Mouse (Mus musculus): ENCODE measurements at regions not wholly inside any gene's neighbourhood (a gene's known extent, or its start where the extent isn't known, plus 50 kb on each side); places are given as distances from the start of the nearest gene placed in this dataset.

- TF ChIP-seq CTCF (IDR thresholded peaks at IDR 0.05; ENCODE audit: insufficient read depth, low read depth, low read length) (no peak), POLR2A (IDR thresholded peaks at IDR 0.05; ENCODE audit: insufficient read depth, low read depth, low read length) (no peak)
- 89% methylated on average over 4 of the region's 4 CpGs for WGBS
- H3K4me1 ChIP-seq (ENCODE audit: control insufficient read depth, insufficient read depth, low read length), result no peaks in the 10 kb centered on the region
- H3K27ac ChIP-seq (ENCODE audit: insufficient read depth, low read depth, low read length), result no peak overlapping the region
- no peak overlapping the region for H3K4me3 ChIP-seq (ENCODE audit: insufficient read depth, low read depth, low read length)
Observed at GRCm38 (mm10) chr15:92895836-92896235, 379.1 kb downstream of the Gxylt1 start.

DNA sequence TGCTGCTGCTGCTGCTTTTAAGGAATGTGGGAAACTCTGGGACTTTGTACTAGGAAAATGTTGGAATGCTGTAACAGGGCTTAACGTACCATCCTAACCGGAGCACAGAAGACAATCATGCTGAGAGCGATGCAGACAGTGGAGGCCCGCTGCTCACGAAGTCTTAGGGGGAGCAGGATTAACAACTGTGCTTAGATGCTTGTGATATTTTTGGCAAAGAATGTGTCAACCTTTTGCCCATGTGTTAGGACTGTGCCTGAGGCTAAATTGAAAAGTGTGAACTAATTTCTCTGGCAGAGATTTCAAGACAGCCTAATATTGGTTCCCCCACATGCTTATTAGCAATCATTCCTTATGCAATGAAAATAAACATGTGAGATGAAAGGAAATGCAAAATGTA is 398.5 kb downstream of the Gxylt1 start:
- WGBS, result 65% methylated on average over 5 of the region's 5 CpGs
- no peak for TF ChIP-seq CTCF (IDR thresholded peaks at IDR 0.05; ENCODE audit: insufficient read depth, low read depth, low read length)
- TF ChIP-seq POLR2A (IDR thresholded peaks at IDR 0.05; ENCODE audit: insufficient read depth, low read depth, low read length), result no peak

DNA sequence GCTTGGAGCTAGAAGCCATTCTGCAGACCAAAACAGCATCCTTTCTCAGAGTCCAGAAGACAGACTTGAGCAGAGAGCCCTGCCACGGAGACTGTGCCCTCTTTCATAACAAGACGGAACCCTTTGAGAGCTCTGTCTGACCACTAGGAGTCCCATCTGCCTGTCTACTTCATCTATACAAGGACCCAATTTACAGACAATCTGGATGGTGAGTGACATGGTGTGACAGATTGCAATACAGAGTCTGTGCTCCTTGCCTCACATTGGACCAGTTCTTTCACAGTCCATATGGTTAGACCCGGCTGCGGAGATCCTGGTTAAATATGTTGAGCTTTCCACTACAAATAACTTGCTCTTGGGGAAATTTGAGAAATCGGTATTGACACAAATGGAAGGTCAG is 410.9 kb downstream of the Gxylt1 start:
- H3K4me3 ChIP-seq (ENCODE audit: insufficient read depth, low read depth, low read length), result no peak overlapping the region
- no peaks in the 10 kb centered on the region for H3K4me1 ChIP-seq (ENCODE audit: control insufficient read depth, insufficient read depth, low read length)
- no peak for TF ChIP-seq CTCF (IDR thresholded peaks at IDR 0.05; ENCODE audit: insufficient read depth, low read depth, low read length)
- TF ChIP-seq POLR2A (IDR thresholded peaks at IDR 0.05; ENCODE audit: insufficient read depth, low read depth, low read length), result no peak
- WGBS, result 83% methylated on average over 5 of the region's 5 CpGs
- H3K27ac ChIP-seq (ENCODE audit: insufficient read depth, low read depth, low read length), result no peak overlapping the region

More for the DNA sequence above, 398.5 kb downstream of the Gxylt1 start:
- Histone ChIP-seq H3K4me1 (ENCODE audit: control insufficient read depth, insufficient read depth, low read length) (no peaks in the 10 kb centered on the region), H3K27ac (ENCODE audit: insufficient read depth, low read depth, low read length) (no peak overlapping the region), H3K4me3 (ENCODE audit: insufficient read depth, low read depth, low read length) (no peak overlapping the region)

GRCm38 (mm10) chr15:92850854-92851253 is 424.1 kb downstream of the Gxylt1 start:
- H3K4me1 ChIP-seq (ENCODE audit: control insufficient read depth, insufficient read depth, low read length), result no peaks in the 10 kb centered on the region
- no peak overlapping the region for H3K27ac ChIP-seq (ENCODE audit: insufficient read depth, low read depth, low read length)
- TF ChIP-seq CTCF (IDR thresholded peaks at IDR 0.05; ENCODE audit: insufficient read depth, low read depth, low read length) (no peak), POLR2A (IDR thresholded peaks at IDR 0.05; ENCODE audit: insufficient read depth, low read depth, low read length) (no peak)
- H3K4me3 ChIP-seq (ENCODE audit: insufficient read depth, low read depth, low read length), result no peak overlapping the region
- whole genome bisulfite sequencing, result 62% methylated on average over 5 of the region's 5 CpGs

GRCm38 (mm10) chr15:92840035-92840434 is 434.9 kb downstream of the Gxylt1 start:
- Histone ChIP-seq H3K27ac (ENCODE audit: insufficient read depth, low read depth, low read length) (no peak overlapping the region), H3K4me1 (ENCODE audit: control insufficient read depth, insufficient read depth, low read length) (no peaks in the 10 kb centered on the region), H3K4me3 (ENCODE audit: insufficient read depth, low read depth, low read length) (no peak overlapping the region)
- TF ChIP-seq CTCF (IDR thresholded peaks at IDR 0.05; ENCODE audit: insufficient read depth, low read depth, low read length) (no peak), POLR2A (IDR thresholded peaks at IDR 0.05; ENCODE audit: insufficient read depth, low read depth, low read length) (no peak)
- WGBS, result 49% methylated on average over 5 of the region's 5 CpGs

GRCm38 (mm10) chr15:92839611-92840010 is 435.4 kb downstream of the Gxylt1 start:
- Histone ChIP-seq H3K4me1 (ENCODE audit: control insufficient read depth, insufficient read depth, low read length) (no peaks in the 10 kb centered on the region), H3K27ac (ENCODE audit: insufficient read depth, low read depth, low read length) (no peak overlapping the region), H3K4me3 (ENCODE audit: insufficient read depth, low read depth, low read length) (no peak overlapping the region)
- TF ChIP-seq POLR2A (IDR thresholded peaks at IDR 0.05; ENCODE audit: insufficient read depth, low read depth, low read length) (no peak), CTCF (IDR thresholded peaks at IDR 0.05; ENCODE audit: insufficient read depth, low read depth, low read length) (no peak)
- 37% methylated on average over 4 of the region's 4 CpGs for WGBS

- H3K4me1 ChIP-seq (ENCODE audit: control insufficient read depth, insufficient read depth, low read length), result no peaks in the 10 kb centered on the region
- TF ChIP-seq POLR2A (IDR thresholded peaks at IDR 0.05; ENCODE audit: insufficient read depth, low read depth, low read length) (no peak), CTCF (IDR thresholded peaks at IDR 0.05; ENCODE audit: insufficient read depth, low read depth, low read length) (no peak)
- H3K27ac ChIP-seq (ENCODE audit: insufficient read depth, low read depth, low read length), result no peak overlapping the region
- no peak overlapping the region for H3K4me3 ChIP-seq (ENCODE audit: insufficient read depth, low read depth, low read length)
- 86% methylated on average over 4 of the region's 4 CpGs for WGBS
Observed at GRCm38 (mm10) chr15:92826136-92826535, 429.5 kb downstream of the Pdzrn4 start.

Data from olfactory bulb, adult 2 months (tissue).